Mouse (Mus musculus) ES-E14 (cell line): ENCODE results near the gene Clic4.

Experiments
- CHD2 ChIP-seq: IDR thresholded peaks from 2 replicates; pipeline ENCODE4 v1.6.1; 2014; ENCODE audit warnings: mild to moderate bottlenecking, low read depth, low read length, inconsistent platforms
- MAFK ChIP-seq: IDR thresholded peaks from 2 replicates; pipeline ENCODE4 v1.6.1; 2014; ENCODE audit warnings: mild to moderate bottlenecking, low read depth, low read length, inconsistent platforms; ENCODE audit not compliant: insufficient read depth
- ZNF384 ChIP-seq: IDR thresholded peaks from 2 replicates; pipeline ENCODE4 v1.6.1; 2012; ENCODE audit warnings: low read depth, low read length, inconsistent platforms

DNA sequence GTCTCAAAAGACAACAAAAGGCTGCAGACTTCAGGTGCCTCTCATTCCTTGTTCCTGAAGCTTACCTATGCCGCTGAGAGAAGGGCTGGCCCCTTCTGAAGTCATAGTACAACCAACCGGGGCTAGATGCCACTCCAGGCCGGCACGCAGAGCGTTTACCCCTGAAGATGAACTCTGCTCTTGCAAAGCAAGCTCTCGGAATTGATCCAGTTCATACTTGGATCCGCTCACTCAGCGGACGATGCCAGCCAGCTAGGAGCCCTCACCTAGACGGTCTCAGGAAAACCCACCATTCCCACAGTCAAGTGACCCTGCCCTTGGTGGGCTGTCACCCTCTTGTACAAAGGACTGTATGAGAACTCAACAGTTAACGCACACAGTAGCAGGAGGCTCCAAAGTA is 26.8 kb downstream of the Clic4 start:
- no peak for TF ChIP-seq MAFK
- no peak for TF ChIP-seq CHD2
- no peak for TF ChIP-seq ZNF384
